Mouse (Mus musculus): Measurements from ENCODE around the gene Fbxw21. TPM values are rescaled to one million over a fixed set of nuclear protein-coding genes. Genes with fewer than 3 reads are reported as not detected.
"Not testable (repeated sequence)": the region's sequence is repeated elsewhere in the genome, so short reads cannot be mapped to it uniquely, and the experiment has no call there.

Fbxw21 gene
- total RNA-seq (2015) (not detected in 2 replicates), total RNA-seq (2017) (not detected in 2 replicates)

DNA sequence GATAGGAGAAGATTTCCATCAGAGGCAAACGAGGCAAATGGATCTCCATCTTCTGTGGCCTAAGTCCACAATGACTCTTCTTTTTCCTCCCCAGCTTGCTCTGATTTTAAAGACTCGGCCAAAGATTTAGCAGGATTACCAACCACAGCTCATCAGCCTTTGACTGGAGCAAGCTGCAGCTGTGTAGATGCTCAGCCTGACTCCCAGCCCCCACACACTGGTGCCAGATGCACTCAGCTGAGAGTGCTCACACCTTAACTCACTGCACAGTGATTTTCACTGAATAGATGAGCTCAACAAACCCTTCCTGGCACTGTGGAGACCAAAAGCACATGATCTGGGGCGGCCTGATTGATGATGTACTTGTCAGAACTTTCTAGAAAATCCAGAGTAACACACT is at the start of gene Fbxw21:
TSS of gene Fbxw21 (minus strand) at position 101 of the 400 bp plus-strand sequence.
- ATAC-seq (ENCODE audit: poor library complexity, severe bottlenecking): no peak

DNA sequence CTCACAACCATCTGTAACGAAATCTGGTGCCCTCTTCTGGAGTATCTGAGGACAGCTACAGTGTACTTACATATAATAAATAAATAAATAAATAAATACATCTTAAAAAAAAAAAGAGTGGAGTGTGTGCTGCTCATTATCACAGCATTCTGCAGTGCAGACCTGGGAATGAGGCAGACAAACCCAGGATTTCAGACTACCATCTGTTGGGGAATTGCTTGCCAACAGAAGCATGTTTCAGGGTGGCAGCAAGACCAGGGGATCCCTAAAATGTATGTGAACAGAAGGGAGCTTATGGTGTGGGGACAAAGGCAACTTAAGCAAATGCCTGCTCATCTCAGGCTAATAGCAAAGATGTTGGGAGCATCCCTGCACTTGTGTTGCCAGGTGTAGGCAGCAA is 39.5 kb upstream of the Fbxw21 start:
- ATAC-seq (ENCODE audit: poor library complexity, severe bottlenecking): not testable (repeated sequence)

DNA sequence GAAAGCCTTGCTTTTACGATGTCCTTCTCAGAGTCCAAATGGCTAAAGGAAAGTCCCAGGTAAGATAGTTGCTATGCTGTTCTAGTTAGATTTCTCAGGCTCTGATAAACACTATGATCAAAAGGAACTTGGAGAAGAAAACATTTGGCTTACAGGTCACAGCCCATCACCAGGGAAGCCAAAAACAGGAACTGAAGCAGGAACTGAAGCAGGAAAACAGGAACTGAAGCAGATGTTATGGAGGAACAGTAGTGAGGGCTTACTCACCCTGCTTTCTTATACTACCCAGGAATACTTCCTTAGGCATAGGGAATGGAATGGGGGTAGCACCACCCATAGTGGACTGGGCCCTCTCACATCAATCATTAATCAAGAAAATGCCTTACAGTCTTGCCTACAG is 38.5 kb upstream of the Fbxw21 start:
- peak; percentile 84 for ATAC-seq (ENCODE audit: poor library complexity, severe bottlenecking)

DNA sequence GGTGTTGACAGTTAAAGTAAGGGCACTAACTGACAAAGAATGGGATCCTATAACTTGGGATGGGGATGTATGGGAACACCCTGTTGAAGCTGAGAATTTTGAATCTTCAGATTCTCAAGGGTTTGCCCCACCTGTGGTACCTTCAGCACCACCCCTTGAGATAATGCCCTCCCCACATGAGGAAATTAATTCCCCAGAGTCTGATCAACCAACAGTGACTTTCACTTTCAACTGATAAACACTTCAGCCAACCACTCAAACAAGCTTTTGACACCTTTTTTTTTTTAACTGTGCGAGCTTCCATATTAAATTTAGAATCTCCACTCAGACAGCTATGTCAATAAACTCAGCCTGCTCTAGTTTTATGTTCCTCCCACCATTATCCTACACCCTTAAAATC is 37.5 kb upstream of the Fbxw21 start:
- ATAC-seq (ENCODE audit: poor library complexity, severe bottlenecking): no peak

DNA sequence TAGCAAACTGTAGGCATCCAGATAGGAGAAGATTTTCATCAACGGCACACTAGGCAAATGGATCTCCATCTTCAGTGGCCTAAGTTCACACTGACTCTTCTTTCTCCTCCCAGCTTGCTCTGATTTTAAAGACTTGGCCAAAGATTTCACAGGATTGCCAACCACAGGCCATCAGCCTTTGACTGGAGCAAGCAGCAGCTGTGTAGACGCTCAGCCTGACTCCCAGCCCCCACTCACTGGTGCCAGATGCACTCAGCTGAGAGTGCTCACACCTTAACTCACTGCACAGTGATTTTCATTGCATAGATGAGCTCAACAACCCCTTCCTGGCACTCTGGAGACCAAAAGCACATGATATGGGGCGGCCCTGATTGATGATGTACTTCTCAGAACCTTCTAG is 34.0 kb upstream of the Fbxw21 start, which contains the start of gene Fbxw13:
TSS of gene Fbxw13 (minus strand) at position 101 of the 400 bp plus-strand sequence.
- not testable (repeated sequence) for ATAC-seq (ENCODE audit: poor library complexity, severe bottlenecking)

DNA sequence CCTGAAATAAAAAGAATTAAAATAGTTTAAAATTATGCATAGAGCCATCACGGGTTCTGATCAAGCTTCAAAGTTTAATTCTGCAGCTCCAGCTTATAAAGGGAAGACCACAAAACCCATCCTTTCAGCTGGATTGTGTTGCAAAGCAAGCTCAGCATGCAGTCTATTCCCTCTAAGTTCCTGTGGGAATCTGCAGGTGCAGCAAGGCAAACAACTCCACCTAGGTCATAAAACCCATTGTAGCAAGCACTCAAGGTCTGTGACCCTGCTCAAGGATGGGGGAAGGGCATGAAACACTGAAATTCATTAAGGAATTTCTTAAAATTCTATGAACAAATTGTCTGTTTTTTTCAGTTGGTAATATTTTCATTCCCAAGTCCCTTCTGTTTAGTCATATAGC is 15.4 kb upstream of the Fbxw21 start:
- no peak for ATAC-seq (ENCODE audit: poor library complexity, severe bottlenecking)

DNA sequence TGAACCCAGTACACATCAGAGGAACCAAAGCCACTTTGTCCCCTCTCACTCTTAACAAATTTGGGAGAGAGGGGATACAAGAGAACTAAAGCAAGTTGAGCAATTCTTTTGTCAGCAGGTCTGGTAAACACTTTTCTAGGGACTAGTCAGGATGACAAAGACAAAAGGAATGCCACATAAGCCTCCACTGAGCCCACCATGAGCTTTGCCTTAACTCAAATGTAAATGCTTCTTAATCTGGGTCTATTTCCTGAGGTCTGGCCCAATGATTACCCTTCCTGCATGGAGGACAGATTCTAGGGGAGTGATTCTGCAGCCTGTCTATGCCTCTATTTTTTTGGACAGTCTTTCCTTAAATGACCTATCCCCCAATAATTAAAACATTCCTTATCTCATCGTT is 14.5 kb upstream of the Fbxw21 start:
- no peak for ATAC-seq (ENCODE audit: poor library complexity, severe bottlenecking)

GRCm38 (mm10) chr9:109167316-109167715 is 5.5 kb upstream of the Fbxw21 start:
- no peak for ATAC-seq (ENCODE audit: poor library complexity, severe bottlenecking)

DNA sequence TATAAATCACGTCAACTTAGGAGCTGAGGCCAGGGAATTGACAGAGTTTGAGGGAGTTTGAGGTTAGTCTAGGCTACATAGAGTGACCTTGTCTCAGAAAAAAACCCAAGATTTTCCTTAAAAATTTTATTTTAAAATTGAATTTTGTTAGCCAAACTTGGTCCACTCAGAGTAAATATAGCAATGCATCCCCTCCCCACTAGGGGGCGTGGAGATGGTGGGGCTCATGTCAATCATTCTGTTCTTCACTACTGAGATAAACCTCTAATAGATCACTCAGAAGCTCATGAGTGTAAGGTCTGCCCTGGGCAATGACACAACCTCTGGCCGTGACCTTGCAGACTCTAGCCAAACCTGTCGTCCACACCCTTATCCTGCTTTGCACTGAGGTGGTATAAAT is 21.4 kb downstream of the Fbxw21 start:
- ATAC-seq (ENCODE audit: poor library complexity, severe bottlenecking): not testable (repeated sequence)

DNA sequence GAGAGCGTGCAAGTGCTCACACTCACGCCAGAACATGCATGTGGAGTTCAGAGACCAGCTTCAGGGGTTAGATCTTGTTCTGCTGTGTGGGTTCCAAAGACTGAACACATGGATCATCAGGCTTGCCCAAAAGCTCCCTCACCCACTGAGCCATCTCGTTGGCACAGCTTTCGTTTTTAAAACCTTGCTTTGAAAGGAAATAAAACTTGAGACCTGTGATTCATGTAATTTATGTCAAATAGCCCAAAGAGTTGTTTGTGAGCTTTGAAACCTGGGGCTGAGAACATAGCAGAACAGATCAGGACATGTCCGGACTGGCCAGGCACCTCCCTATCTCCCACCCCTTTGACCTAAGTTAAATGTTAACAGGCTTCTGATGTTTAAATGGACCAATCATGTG is 31.8 kb downstream of the Fbxw21 start:
- ATAC-seq (ENCODE audit: poor library complexity, severe bottlenecking): no peak

DNA sequence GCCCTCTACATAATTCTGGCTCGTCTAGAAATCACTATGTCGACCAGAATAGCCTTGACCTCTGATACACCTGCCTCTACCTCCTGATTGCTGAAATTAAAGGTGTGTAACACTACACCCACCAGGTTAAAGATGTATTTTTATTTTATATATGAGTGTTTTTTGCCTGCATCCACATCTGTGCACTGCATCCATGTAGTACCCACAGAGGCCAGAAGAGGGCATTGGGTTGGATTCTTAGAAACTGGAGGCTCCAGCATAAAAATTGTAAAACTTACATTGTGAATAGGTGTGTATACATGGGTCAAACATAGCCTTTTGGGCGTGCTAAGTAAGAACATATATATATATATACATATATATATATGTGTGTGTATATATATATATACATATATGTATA is 33.6 kb downstream of the Fbxw21 start:
- ATAC-seq (ENCODE audit: poor library complexity, severe bottlenecking): no peak

- ATAC-seq (ENCODE audit: poor library complexity, severe bottlenecking): no peak
Measured at GRCm38 (mm10) chr9:109127076-109127475, 34.8 kb downstream of the Fbxw21 start.

- no peak for ATAC-seq (ENCODE audit: poor library complexity, severe bottlenecking)
Measured at GRCm38 (mm10) chr9:109125481-109125880, 36.4 kb downstream of the Fbxw21 start.

- ATAC-seq (ENCODE audit: poor library complexity, severe bottlenecking): no peak
Measured at GRCm38 (mm10) chr9:109125043-109125442, 36.8 kb downstream of the Fbxw21 start.

DNA sequence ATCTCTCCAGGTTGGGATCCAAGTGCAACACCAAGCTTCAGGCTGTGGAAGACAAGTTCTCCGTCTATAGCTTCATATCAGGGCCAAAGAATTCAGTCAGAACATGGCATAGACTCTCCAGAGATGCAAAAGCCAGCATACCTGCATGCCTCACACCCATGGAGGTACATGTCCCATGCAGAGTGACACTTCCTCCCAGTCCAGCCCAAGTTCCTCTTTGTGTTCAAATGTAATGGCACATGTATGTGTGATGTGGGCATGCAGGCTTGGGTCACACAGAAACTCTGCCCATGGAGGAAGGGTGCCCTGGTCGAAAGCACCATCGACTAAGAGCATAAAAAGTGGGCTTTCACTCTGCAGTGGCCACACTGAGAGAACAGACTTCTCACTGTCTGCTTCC is 37.7 kb downstream of the Fbxw21 start:
- peak; percentile 51; the same call in 1 of the 2 replicates for ATAC-seq (ENCODE audit: poor library complexity, severe bottlenecking)

DNA sequence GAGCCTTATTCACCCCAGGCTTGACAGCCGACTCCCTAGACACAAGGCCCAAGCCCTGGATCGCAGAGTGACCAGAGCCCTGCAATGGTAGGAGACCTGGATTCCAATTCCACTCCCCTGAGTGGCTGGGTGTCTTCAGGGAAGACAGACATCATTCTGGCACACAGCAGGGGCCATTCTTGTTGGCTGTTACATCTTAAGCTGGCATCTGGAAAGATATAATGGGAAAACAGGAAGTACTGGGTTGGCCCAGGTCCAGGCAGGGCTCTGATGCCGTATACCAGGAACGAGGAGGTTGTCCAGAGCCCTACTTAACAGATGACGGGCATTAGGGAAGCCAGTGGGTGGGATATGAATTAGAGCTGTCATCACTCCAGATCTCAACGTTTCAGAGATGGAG is 38.6 kb downstream of the Fbxw21 start:
- no peak for ATAC-seq (ENCODE audit: poor library complexity, severe bottlenecking)

- peak; percentile 76 for ATAC-seq (ENCODE audit: poor library complexity, severe bottlenecking)
Measured at GRCm38 (mm10) chr9:109122553-109123085, 39.2 kb downstream of the Fbxw21 start.

- ATAC-seq (ENCODE audit: poor library complexity, severe bottlenecking): no peak
Measured at GRCm38 (mm10) chr9:109120956-109121355, 40.9 kb downstream of the Fbxw21 start.

GRCm38 (mm10) chr9:109119571-109119970 is 42.3 kb downstream of the Fbxw21 start:
- ATAC-seq (ENCODE audit: poor library complexity, severe bottlenecking): no peak

DNA sequence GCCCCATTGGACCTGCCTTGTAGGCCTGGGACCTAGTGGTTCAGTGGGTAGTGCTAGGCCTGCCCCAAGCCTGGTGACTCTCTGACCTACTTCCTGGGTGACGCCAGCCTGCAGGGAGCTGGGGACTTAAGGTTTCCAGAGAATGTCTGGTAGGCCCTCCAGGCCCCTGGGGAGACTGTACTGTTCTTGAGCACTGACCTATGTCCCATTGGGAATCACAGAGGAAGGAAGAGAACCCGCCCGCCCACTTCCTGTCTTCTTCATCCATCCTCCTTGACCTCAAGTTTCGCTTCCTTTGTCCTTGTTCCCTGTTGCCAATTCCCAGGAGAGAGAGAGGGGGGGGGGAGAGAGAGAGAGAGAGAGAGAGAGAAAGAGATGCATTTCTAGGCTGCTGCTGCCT is 43.7 kb downstream of the Fbxw21 start:
- ATAC-seq (ENCODE audit: poor library complexity, severe bottlenecking): no peak

DNA sequence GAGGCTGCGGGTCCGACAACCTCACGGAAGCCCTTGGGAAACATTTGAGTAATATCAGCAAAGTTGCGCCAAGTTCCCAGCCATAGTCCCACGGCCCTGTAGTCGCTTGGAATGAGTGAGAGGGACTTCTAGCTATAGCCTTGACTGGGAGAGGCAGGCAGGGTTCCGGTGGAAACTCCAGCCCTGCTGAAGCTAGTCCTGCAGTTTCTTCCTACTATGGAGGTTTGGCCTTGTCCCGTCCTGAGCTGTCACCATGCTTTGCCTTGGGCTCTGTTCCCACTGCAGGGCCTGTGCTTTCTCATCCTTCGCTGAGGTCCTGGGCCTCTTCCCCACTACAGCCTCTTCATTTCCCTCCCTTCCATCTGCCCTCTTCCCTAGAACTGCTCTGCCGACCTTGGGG is 45.6 kb downstream of the Fbxw21 start:
- ATAC-seq (ENCODE audit: poor library complexity, severe bottlenecking): no peak

- no peak for ATAC-seq (ENCODE audit: poor library complexity, severe bottlenecking)
Measured at GRCm38 (mm10) chr9:109114871-109115270, 47.0 kb downstream of the Fbxw21 start.

DNA sequence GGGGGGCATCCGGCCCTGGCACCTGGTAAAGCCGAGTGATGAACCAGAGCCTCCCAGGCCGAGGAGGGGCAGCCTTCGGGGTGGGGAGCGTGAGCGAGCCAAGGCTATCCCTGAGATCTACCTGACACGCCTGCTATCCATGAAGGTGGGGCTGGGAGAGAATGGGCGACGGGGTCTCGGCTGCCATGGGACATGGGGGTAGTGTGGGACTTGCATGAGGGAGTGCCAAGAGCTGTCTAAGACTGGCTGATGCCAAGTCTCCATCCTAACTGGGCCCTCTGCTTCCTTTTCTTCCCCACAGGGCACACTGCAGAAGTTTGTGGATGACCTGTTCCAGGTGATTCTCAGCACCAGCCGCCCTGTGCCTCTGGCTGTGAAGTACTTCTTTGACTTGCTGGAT is 47.6 kb downstream of the Fbxw21 start:
- ATAC-seq (ENCODE audit: poor library complexity, severe bottlenecking): no peak
